17 mouse cellular contexts compared by ENCODE assay signal in genomic region chr9:87894051-87894450, GRCm38 (mm10).
A peak's percentile ranks its signal among the peaks of the same experiment; 100 is the strongest.
DNase-seq lines count a peak whose midpoint lies in the region; ATAC-seq and TF ChIP-seq lines count a peak whose summit lies in the region.
"Had no signal": no experiment of that assay in that cellular context is flagged by ENCODE, and none has a peak within 500 bp of the region (broad histone marks: within the 10 kb centered on the region; RNA-seq: fewer than 3 reads in every experiment).

No protein-coding gene starts in this region.

- H3K27me3 ChIP-seq in heart, embryonic 13.5 days (replicated peaks) = no peaks in the 10 kb centered on the region; the same call in 1 of the 2 replicates
- H3K27me3 ChIP-seq in neural tube, embryonic 12.5 days (replicated peaks) = no peaks in the 10 kb centered on the region
- H3K27me3 ChIP-seq in neural tube, embryonic 15.5 days (replicated peaks) = no peaks in the 10 kb centered on the region
- no peaks in the 10 kb centered on the region for H3K27me3 ChIP-seq in forebrain, postnatal 0 days (ENCODE audit: insufficient read depth, low read length)
- H3K27me3 ChIP-seq: embryonic facial prominence, embryonic 12.5 days had no signal

- peak overlapping the region; percentile 28; the same call in 1 of the 2 replicates for H3K27ac ChIP-seq in heart, embryonic 13.5 days (replicated peaks)
- no peak overlapping the region for H3K27ac ChIP-seq in neural tube, embryonic 12.5 days
- no peak overlapping the region for H3K27ac ChIP-seq in neural tube, embryonic 15.5 days (replicated peaks)
- no peak overlapping the region for H3K27ac ChIP-seq in forebrain, postnatal 0 days (ENCODE audit: low read depth, low read length)
- H3K27ac ChIP-seq: embryonic facial prominence, embryonic 12.5 days; kidney, postnatal 0 days had no signal

- no peak overlapping the region for H3K4me3 ChIP-seq in heart, embryonic 13.5 days
- no peak overlapping the region for H3K4me3 ChIP-seq in neural tube, embryonic 12.5 days
- H3K4me3 ChIP-seq in neural tube, embryonic 15.5 days (replicated peaks) = no peak overlapping the region
- no peak overlapping the region for H3K4me3 ChIP-seq in forebrain, postnatal 0 days (ENCODE audit: low read depth, low read length)
- H3K4me3 ChIP-seq: embryonic facial prominence, embryonic 12.5 days; hindbrain, embryonic 10.5 days had no signal

- peaks cover 9% of the 10 kb centered on the region; the same call in 1 of the 2 replicates for H3K9me3 ChIP-seq in heart, embryonic 13.5 days
- no peaks in the 10 kb centered on the region for H3K9me3 ChIP-seq in neural tube, embryonic 12.5 days
- no peaks in the 10 kb centered on the region for H3K9me3 ChIP-seq in neural tube, embryonic 15.5 days (replicated peaks)
- H3K9me3 ChIP-seq in forebrain, postnatal 0 days (ENCODE audit: low read length) = no peaks in the 10 kb centered on the region
- H3K9me3 ChIP-seq: embryonic facial prominence, embryonic 12.5 days; hindbrain, embryonic 10.5 days had no signal

- ATAC-seq in heart, embryonic 13.5 days (ENCODE audit: extremely low read depth, insufficient number of reproducible peaks, low FRiP score, low TSS enrichment) = no peak
- peak; percentile 53 for ATAC-seq in neural tube, embryonic 12.5 days (ENCODE audit: low FRiP score, low read depth)
- ATAC-seq in neural tube, embryonic 15.5 days (ENCODE audit: low FRiP score) = no peak
- ATAC-seq in forebrain, postnatal 0 days = peak; percentile 43; the same call in 1 of the 2 replicates
- ATAC-seq: intestine, embryonic 16.5 days had no signal

- H3K36me3 ChIP-seq in heart, embryonic 13.5 days = no peaks in the 10 kb centered on the region
- no peaks in the 10 kb centered on the region for H3K36me3 ChIP-seq in neural tube, embryonic 12.5 days
- H3K36me3 ChIP-seq in neural tube, embryonic 15.5 days = no peaks in the 10 kb centered on the region
- H3K36me3 ChIP-seq in forebrain, postnatal 0 days (ENCODE audit: insufficient read depth) = no peaks in the 10 kb centered on the region
- H3K36me3 ChIP-seq: embryonic facial prominence, embryonic 12.5 days; G1E; hindbrain, embryonic 10.5 days had no signal

- H3K4me2 ChIP-seq in heart, embryonic 13.5 days = no peak overlapping the region
- H3K4me2 ChIP-seq in neural tube, embryonic 12.5 days (replicated peaks) = no peak overlapping the region
- no peak overlapping the region for H3K4me2 ChIP-seq in neural tube, embryonic 15.5 days
- no peak overlapping the region for H3K4me2 ChIP-seq in forebrain, postnatal 0 days (ENCODE audit: low read depth)
- H3K4me2 ChIP-seq: embryonic facial prominence, embryonic 12.5 days; heart, embryonic 11.5 days had no signal

- TF ChIP-seq CTCF in forebrain, postnatal 0 days (IDR thresholded peaks at IDR 0.05; ENCODE audit: low read depth) = no peak

- no peak overlapping the region for H3K9ac ChIP-seq in heart, embryonic 13.5 days
- H3K9ac ChIP-seq in neural tube, embryonic 12.5 days = no peak overlapping the region
- H3K9ac ChIP-seq in neural tube, embryonic 15.5 days (replicated peaks) = no peak overlapping the region
- H3K9ac ChIP-seq in forebrain, postnatal 0 days = no peak overlapping the region
- H3K9ac ChIP-seq: embryonic facial prominence, embryonic 12.5 days had no signal

- intact Hi-C loops in heart, postnatal 25 days (cut with DNase I) = no loop called here

- no peak for DNase-seq in heart, postnatal 25 days (ENCODE audit: low spot score)
- DNase-seq in forebrain, postnatal 0 days = no peak
- DNase-seq in gastrocnemius, postnatal 25 days = no peak
- no peak for DNase-seq in urinary bladder, postnatal 14 days (ENCODE audit: low spot score)
- DNase-seq: adrenal gland, postnatal 14 days; cerebellum, adult 9-11 months; gastrocnemius, postnatal 10 days; right cerebral cortex, postnatal 4 days had no signal

- H3K4me1 ChIP-seq in heart, embryonic 13.5 days = peaks cover 5% of the 10 kb centered on the region; the same call in 1 of the 2 replicates
- 0 out of 2 replicates have a peak, but pooled peaks cover 5% of the 10 kb centered on the region for H3K4me1 ChIP-seq in neural tube, embryonic 12.5 days
- H3K4me1 ChIP-seq in neural tube, embryonic 15.5 days = no peaks in the 10 kb centered on the region
- no peaks in the 10 kb centered on the region for H3K4me1 ChIP-seq in forebrain, postnatal 0 days (ENCODE audit: insufficient read depth)
- H3K4me1 ChIP-seq: embryonic facial prominence, embryonic 12.5 days had no signal

- 36% methylated on average over 4 of the region's 4 CpGs for WGBS in heart, embryonic 13.5 days
- 28% methylated on average over 4 of the region's 4 CpGs for WGBS in neural tube, embryonic 12.5 days
- 16% methylated on average over 4 of the region's 4 CpGs for WGBS in neural tube, embryonic 15.5 days
- WGBS in forebrain, postnatal 0 days = 14% methylated on average over 4 of the region's 4 CpGs

Comparison
In these comparisons a context has a peak if more than half of its experiments do, and no peak if none do; other contexts are left out.
1. ATAC-seq: peak in neural tube, embryonic 12.5 days (single experiment) and forebrain, postnatal 0 days (single experiment); none in heart, embryonic 13.5 days (single experiment) and neural tube, embryonic 15.5 days (single experiment).